Mouse (Mus musculus) frontal cortex, adult (tissue): Measurements from ENCODE around the gene Gpc5.

Source experiments
- ATAC-seq: cut with Nextera tagmentation; 2 replicates; pipeline ENCODE4 v1.9.2; 2017; ENCODE audit warnings: mild to moderate bottlenecking, moderate library complexity, mixed read lengths; ENCODE audit not compliant: low TSS enrichment

Gpc5 gene

GRCm38 (mm10) chr14:115365320-115365935, 273.4 kb downstream of the Gpc5 start:
- no peak for ATAC-seq

GRCm38 (mm10) chr14:115369611-115370167, 277.7 kb downstream of the Gpc5 start:
- ATAC-seq, result no peak

GRCm38 (mm10) chr14:115371131-115371530, 279.1 kb downstream of the Gpc5 start:
- no peak for ATAC-seq

- ATAC-seq, result no peak
These were observed 299.8 kb downstream of the Gpc5 start for GRCm38 (mm10) chr14:115391831-115392230.

GRCm38 (mm10) chr14:115392894-115393524, 301.0 kb downstream of the Gpc5 start:
- peak; percentile 98 for ATAC-seq

- no peak for ATAC-seq
These were observed 314.6 kb downstream of the Gpc5 start for GRCm38 (mm10) chr14:115406596-115406995.

GRCm38 (mm10) chr14:115407309-115407930, 315.4 kb downstream of the Gpc5 start:
- ATAC-seq, result no peak

GRCm38 (mm10) chr14:115410881-115411280, 318.9 kb downstream of the Gpc5 start:
- ATAC-seq, result no peak

- ATAC-seq, result no peak
These were observed 319.6 kb downstream of the Gpc5 start for GRCm38 (mm10) chr14:115411513-115412174.

- no peak for ATAC-seq
These were observed 320.8 kb downstream of the Gpc5 start for GRCm38 (mm10) chr14:115412821-115413220.

- ATAC-seq, result no peak
These were observed 321.4 kb downstream of the Gpc5 start for GRCm38 (mm10) chr14:115413429-115413828.

GRCm38 (mm10) chr14:115414545-115414944, 322.5 kb downstream of the Gpc5 start:
- ATAC-seq, result no peak

- no peak for ATAC-seq
These were observed 340.0 kb downstream of the Gpc5 start for GRCm38 (mm10) chr14:115431967-115432366.

GRCm38 (mm10) chr14:115432368-115432767, 340.4 kb downstream of the Gpc5 start:
- no peak for ATAC-seq

GRCm38 (mm10) chr14:115436617-115437016, 344.6 kb downstream of the Gpc5 start:
- ATAC-seq, result no peak

- ATAC-seq, result no peak
These were observed 353.1 kb downstream of the Gpc5 start for GRCm38 (mm10) chr14:115444789-115445770.

- ATAC-seq, result peak; percentile 88
These were observed 358.9 kb downstream of the Gpc5 start for GRCm38 (mm10) chr14:115450938-115451337.

GRCm38 (mm10) chr14:115467960-115468359, 375.9 kb downstream of the Gpc5 start:
- ATAC-seq, result peak; percentile 57; the same call in 1 of the 2 replicates

- ATAC-seq, result peak; percentile 97
These were observed 383.2 kb downstream of the Gpc5 start for GRCm38 (mm10) chr14:115475234-115475633.

- no peak for ATAC-seq
These were observed 385.3 kb downstream of the Gpc5 start for GRCm38 (mm10) chr14:115477360-115477759.

- peak; percentile 91 for ATAC-seq
These were observed 393.1 kb downstream of the Gpc5 start for GRCm38 (mm10) chr14:115485090-115485489.
